Mouse (Mus musculus) ES-Bruce4 (cell line): Measurements from ENCODE around the gene Sall4.

ENCODE experiments used
- CTCF ChIP-seq: IDR thresholded peaks from one replicate; pipeline ENCODE4 v1.8.1; 2011; ENCODE audit warnings: low read depth, low read length
- EP300 ChIP-seq: IDR thresholded peaks from 2 replicates; pipeline ENCODE4 v1.6.1; 2011; ENCODE audit warnings: low read depth, low read length; ENCODE audit not compliant: insufficient read depth
- POLR2A ChIP-seq: IDR thresholded peaks from one replicate; pipeline ENCODE4 v1.8.1; 2011; ENCODE audit warnings: low read length; ENCODE audit not compliant: insufficient read depth

DNA sequence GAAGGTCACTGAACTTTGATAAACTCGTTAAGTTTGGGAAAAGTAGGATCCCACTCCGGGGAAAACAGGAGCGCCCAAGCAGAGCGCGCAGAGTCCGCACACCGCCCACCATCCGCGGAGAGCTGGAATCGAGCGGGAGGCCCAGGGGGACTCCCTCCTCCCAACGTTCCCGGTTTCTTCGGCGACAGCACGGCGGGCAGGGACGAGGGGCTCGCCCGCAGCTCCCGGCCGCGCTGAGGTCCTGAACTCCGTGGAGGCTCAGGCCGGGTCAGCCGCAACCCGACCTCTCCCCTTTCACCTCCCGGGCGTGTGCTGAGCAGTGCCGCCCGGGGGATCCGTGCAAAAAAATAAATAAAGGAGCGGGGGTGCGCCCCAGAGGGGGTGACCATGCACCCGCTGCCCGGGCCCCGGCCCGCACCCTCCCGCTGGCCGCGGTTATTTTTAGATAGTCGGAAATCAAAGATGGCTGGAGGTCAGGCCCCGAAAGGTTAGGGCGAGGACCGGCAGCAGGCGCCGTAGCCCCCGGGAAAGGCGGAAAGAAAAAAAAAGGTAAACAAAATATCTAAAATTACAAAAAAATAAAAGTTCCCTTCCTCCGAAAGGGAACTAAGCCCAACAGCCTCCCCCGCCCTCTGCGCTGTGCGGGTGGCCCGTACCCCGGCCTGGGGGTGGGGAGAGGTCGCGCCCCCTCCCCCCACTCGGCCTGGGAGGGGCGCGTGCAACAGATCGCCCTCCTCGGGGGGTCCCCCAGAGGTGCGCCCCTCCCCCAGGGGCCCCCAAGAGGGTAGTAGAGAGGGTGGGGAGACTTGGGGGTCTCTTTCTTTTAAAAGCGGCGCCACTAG lies 1.8 kb downstream of the Sall4 start:
- TF ChIP-seq CTCF: no peak
- no peak for TF ChIP-seq POLR2A
- peak; percentile 80 for TF ChIP-seq EP300
